Mouse (Mus musculus): Measurements from ENCODE around the gene Yjefn3. TPM values are rescaled to one million over a fixed set of nuclear protein-coding genes. Genes with fewer than 3 reads are reported as not detected.
A peak's percentile ranks its signal among the peaks of the same experiment; 100 is the strongest.

The Yjefn3 gene
- polyA plus RNA-seq, 1 experiment from 2014 or later = 8.4 TPM

DNA sequence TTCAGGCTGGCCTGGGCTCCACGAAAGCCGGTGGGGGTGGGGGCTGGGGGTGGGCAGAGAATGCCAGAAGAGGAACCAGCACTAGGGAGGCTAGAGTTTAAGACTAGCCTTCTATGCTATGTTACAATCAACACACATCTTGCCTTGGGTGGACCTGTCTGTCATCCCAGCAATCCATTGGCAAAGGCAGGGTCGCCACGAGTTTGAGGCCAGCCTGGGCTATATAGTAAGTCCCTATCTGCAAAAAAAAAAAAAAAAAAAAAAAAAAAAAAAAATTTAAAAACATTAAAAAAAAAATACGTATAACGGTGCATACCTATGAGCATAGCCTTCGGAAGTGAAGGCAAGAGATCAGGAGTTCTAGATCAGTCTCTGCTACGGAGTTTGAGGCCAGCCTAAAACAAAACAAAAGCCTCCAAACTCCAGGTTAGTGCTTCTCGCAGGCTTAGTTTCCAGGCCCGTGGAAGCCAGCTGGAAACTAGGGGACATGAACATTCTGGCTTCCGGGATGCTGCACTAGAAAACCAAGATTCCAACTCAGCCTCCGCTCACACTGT lies 1.5 kb downstream of the Yjefn3 start:
- no peaks in the 10 kb centered on the region for H3K9me3 ChIP-seq (ENCODE audit: control insufficient read depth, low read length)
- 0 out of 2 replicates have a peak, but pooled peaks cover 8% of the 10 kb centered on the region for H3K36me3 ChIP-seq (ENCODE audit: control insufficient read depth, insufficient read depth, low read length)
- H3K9ac ChIP-seq (replicated peaks; ENCODE audit: low read length) = peak overlapping the region; percentile 62
- peak overlapping the region; percentile 96 for H3K4me2 ChIP-seq (ENCODE audit: low read length)
- peak overlapping the region; percentile 57 for H3K4me3 ChIP-seq (replicated peaks; ENCODE audit: low read depth, low read length)
- H3K27ac ChIP-seq (replicated peaks; ENCODE audit: low read depth, low read length) = peak overlapping the region; percentile 81
- H3K27me3 ChIP-seq (ENCODE audit: control insufficient read depth, insufficient read depth, low read length) = no peaks in the 10 kb centered on the region
- 18% methylated on average over 12 of the region's 12 CpGs for WGBS
- no peak for ATAC-seq (ENCODE audit: low FRiP score, low TSS enrichment)
- no peak for DNase-seq
- peaks cover 27% of the 10 kb centered on the region for H3K4me1 ChIP-seq (ENCODE audit: control insufficient read depth, insufficient read depth, low read length)

DNA sequence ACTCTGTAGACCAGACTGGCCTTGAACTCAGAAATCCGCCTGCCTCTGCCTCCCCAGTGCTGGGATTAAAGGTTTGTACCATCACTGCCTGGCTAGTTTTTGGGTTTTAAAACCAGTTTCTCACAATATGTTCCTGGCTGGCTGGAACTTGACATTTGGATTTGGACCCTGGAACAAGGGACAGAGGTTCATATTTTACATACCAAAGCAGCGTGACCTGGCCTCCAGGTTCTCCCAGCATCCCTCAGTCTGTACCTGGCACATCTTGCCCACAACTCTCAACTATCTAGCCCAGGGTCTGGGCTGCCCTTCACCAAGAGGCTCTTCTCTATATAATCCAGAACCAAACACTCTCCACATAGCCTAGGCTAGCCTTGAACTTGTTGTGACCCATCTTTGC lies 2.6 kb downstream of the Yjefn3 start:
- peak overlapping the region; percentile 96; the same call in 1 of the 2 replicates for H3K4me2 ChIP-seq (ENCODE audit: low read length)
- DNase-seq = no peak
- peaks cover 11% of the 10 kb centered on the region; the same call in 1 of the 2 replicates for H3K36me3 ChIP-seq (ENCODE audit: control insufficient read depth, insufficient read depth, low read length)
- H3K27me3 ChIP-seq (ENCODE audit: control insufficient read depth, insufficient read depth, low read length) = no peaks in the 10 kb centered on the region
- H3K27ac ChIP-seq (replicated peaks; ENCODE audit: low read depth, low read length) = no peak overlapping the region
- no peaks in the 10 kb centered on the region for H3K9me3 ChIP-seq (ENCODE audit: control insufficient read depth, low read length)
- peaks cover 30% of the 10 kb centered on the region for H3K4me1 ChIP-seq (ENCODE audit: control insufficient read depth, insufficient read depth, low read length)
- no peak for ATAC-seq (ENCODE audit: low FRiP score, low TSS enrichment)
- WGBS = 98% methylated on average over 2 of the region's 2 CpGs
- no peak overlapping the region for H3K9ac ChIP-seq (replicated peaks; ENCODE audit: low read length)
- no peak overlapping the region for H3K4me3 ChIP-seq (replicated peaks; ENCODE audit: low read depth, low read length)

DNA sequence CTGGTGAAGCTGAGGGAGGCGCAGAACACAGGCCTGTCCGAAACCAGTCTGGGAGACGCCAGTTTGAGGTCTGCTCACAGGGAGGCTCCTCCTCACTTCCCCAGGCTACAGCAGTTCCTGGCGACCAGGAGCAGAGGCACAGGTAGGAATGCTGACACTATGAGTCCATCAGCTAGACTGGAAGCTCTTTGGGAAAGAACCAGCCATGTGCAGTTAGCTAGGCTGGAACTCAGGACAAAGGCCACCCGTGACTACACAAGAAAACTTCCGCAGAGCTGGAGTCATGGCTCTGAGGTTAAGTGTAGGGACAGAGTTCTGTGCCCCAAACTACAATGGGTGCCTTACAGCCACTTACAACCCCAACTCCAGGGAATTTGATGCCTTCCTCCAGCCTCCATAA lies 4.7 kb downstream of the Yjefn3 start:
- no peak for DNase-seq
- peaks cover 27% of the 10 kb centered on the region for H3K36me3 ChIP-seq (ENCODE audit: control insufficient read depth, insufficient read depth, low read length)
- H3K9me3 ChIP-seq (ENCODE audit: control insufficient read depth, low read length) = no peaks in the 10 kb centered on the region
- H3K4me3 ChIP-seq (replicated peaks; ENCODE audit: low read depth, low read length) = no peak overlapping the region
- H3K27ac ChIP-seq (replicated peaks; ENCODE audit: low read depth, low read length) = no peak overlapping the region
- no peaks in the 10 kb centered on the region for H3K27me3 ChIP-seq (ENCODE audit: control insufficient read depth, insufficient read depth, low read length)
- H3K4me2 ChIP-seq (ENCODE audit: low read length) = no peak overlapping the region
- peaks cover 26% of the 10 kb centered on the region for H3K4me1 ChIP-seq (ENCODE audit: control insufficient read depth, insufficient read depth, low read length)
- no peak overlapping the region for H3K9ac ChIP-seq (replicated peaks; ENCODE audit: low read length)
- 89% methylated on average over 6 of the region's 6 CpGs for WGBS
- ATAC-seq (ENCODE audit: low FRiP score, low TSS enrichment) = no peak

DNA sequence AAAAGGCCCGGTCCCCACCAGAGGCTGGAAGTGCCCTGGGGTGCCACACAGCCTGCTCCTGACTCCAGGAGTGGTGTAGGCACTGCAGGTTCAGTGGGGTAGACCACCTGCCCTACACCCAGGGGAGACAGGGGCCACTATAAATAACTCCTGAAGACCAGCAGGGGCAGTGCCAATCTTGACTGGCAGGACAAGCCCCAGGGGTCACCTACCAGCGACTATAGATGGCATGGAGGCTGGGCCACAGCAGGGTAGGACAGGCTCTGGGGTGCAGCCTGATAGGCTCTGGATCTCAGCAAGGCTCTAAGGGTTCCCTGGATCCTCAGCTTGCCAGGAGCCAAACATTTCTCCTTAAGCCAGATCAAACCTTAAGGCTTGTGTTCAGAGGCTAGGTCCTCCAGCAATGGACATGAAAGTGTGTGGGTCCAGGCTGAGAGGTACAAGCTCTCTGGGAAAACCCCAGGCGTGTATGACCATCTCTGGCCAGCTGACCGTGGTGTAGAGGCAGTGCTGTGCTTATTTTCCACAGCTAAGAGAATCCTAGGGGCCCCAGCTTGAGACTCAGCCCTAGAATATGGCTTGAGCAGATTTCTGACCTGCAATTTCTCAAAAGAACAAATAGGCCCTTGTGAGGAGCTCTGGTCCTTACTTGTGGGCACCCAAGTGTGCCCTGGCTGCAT lies 6.6 kb downstream of the Yjefn3 start:
- no peak overlapping the region for H3K4me2 ChIP-seq (ENCODE audit: low read length)
- H3K27me3 ChIP-seq (ENCODE audit: control insufficient read depth, insufficient read depth, low read length) = 0 out of 2 replicates have a peak, but pooled peaks cover under 1% of the 10 kb centered on the region
- DNase-seq = no peak
- no peak overlapping the region for H3K27ac ChIP-seq (replicated peaks; ENCODE audit: low read depth, low read length)
- H3K9me3 ChIP-seq (ENCODE audit: control insufficient read depth, low read length) = no peaks in the 10 kb centered on the region
- peaks cover 31% of the 10 kb centered on the region for H3K36me3 ChIP-seq (ENCODE audit: control insufficient read depth, insufficient read depth, low read length)
- ATAC-seq (ENCODE audit: low FRiP score, low TSS enrichment) = no peak
- WGBS = 74% methylated on average over 4 of the region's 4 CpGs
- no peak overlapping the region for H3K4me3 ChIP-seq (replicated peaks; ENCODE audit: low read depth, low read length)
- peaks cover 24% of the 10 kb centered on the region for H3K4me1 ChIP-seq (ENCODE audit: control insufficient read depth, insufficient read depth, low read length)
- H3K9ac ChIP-seq (replicated peaks; ENCODE audit: low read length) = peak overlapping the region; percentile 31; the same call in 1 of the 2 replicates

DNA sequence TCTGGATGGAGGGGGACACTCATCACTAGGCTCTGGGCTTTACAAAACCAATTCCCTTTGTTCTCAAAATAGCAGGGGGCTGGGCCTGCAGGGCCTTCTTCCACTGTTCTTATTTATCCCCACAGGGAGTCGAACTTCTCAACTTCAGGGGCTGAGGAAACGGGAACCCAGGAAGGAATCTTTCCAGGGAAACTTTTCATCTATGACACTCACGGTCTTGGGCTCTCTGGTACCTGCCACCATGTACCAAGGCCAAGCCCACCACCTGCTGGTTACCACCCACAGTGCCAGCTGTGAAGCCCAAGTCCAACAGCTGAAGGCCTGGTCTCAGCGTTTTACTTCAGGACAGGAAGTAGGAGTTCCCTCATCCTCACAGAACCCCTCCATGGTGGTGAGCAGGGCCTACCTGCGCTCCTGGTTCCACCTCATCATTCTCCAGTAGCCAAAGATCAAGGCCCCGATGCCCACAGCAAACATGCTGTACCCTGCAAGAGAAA lies 7.6 kb downstream of the Yjefn3 start:
- Histone ChIP-seq H3K9ac (replicated peaks; ENCODE audit: low read length) (no peak overlapping the region), H3K27ac (replicated peaks; ENCODE audit: low read depth, low read length) (no peak overlapping the region), H3K4me2 (ENCODE audit: low read length) (no peak overlapping the region), H3K27me3 (ENCODE audit: control insufficient read depth, insufficient read depth, low read length) (peaks cover 10% of the 10 kb centered on the region; the same call in 1 of the 2 replicates), H3K4me3 (replicated peaks; ENCODE audit: low read depth, low read length) (no peak overlapping the region), H3K9me3 (ENCODE audit: control insufficient read depth, low read length) (no peaks in the 10 kb centered on the region), H3K36me3 (ENCODE audit: control insufficient read depth, insufficient read depth, low read length) (peaks cover 31% of the 10 kb centered on the region), H3K4me1 (ENCODE audit: control insufficient read depth, insufficient read depth, low read length) (peaks cover 16% of the 10 kb centered on the region; the same call in 1 of the 2 replicates)
- 48% methylated on average over 6 of the region's 6 CpGs for WGBS
- no peak for DNase-seq
- ATAC-seq (ENCODE audit: low FRiP score, low TSS enrichment) = no peak

DNA sequence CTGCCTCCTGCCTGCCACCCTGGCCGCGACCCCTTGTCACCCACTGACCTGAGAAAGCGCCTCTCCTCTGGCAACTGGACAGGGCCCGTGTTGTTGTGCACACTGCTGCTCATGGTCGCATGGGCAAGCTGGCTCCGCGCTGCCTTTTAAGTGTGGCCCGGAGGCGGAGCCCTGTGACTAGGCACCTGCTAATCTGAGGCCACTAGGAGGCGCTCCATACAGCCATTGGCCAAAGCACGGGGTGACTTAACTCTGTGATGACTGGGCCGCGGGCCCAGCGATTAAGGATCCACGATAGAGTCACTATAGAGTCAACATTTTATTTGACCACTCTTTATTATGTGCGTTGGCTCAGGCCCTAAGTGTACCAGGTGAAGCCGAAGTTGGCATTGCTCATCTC lies 8.6 kb downstream of the Yjefn3 start:
- Histone ChIP-seq H3K27ac (replicated peaks; ENCODE audit: low read depth, low read length) (no peak overlapping the region), H3K36me3 (ENCODE audit: control insufficient read depth, insufficient read depth, low read length) (peaks cover 31% of the 10 kb centered on the region), H3K9me3 (ENCODE audit: control insufficient read depth, low read length) (no peaks in the 10 kb centered on the region), H3K4me3 (replicated peaks; ENCODE audit: low read depth, low read length) (no peak overlapping the region), H3K4me2 (ENCODE audit: low read length) (no peak overlapping the region), H3K4me1 (ENCODE audit: control insufficient read depth, insufficient read depth, low read length) (peaks cover 19% of the 10 kb centered on the region; the same call in 1 of the 2 replicates), H3K9ac (replicated peaks; ENCODE audit: low read length) (no peak overlapping the region), H3K27me3 (ENCODE audit: control insufficient read depth, insufficient read depth, low read length) (peaks cover 20% of the 10 kb centered on the region)
- no peak for ATAC-seq (ENCODE audit: low FRiP score, low TSS enrichment)
- WGBS = 27% methylated on average over 17 of the region's 17 CpGs
- peak; percentile 77 for DNase-seq

DNA sequence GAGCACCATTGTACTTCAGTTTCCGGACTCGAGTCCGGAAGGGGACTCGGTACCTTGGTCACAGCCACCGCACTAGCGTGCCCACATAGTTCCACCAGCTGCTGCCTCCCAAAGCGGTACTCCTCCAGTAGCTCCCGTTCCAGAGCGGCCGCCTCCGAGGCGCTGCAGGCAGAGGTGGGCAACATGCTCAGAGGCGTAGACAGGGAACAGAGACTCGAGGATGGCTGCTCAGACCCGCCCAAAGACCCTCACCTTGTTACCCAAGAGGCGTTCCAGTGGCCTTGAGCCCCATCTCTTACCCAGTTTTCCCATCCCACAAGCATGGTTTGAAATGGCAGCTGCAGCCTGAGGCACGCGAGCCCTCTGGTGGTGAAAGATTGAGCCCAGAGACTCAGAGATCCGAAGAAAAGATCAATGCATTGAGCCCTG lies 11.7 kb downstream of the Yjefn3 start:
- 0 out of 2 replicates have a peak overlapping the region, but pooled peaks have one; percentile 7 for H3K9ac ChIP-seq (replicated peaks; ENCODE audit: low read length)
- H3K27me3 ChIP-seq (ENCODE audit: control insufficient read depth, insufficient read depth, low read length) = peaks cover 50% of the 10 kb centered on the region
- H3K27ac ChIP-seq (replicated peaks; ENCODE audit: low read depth, low read length) = no peak overlapping the region
- H3K4me2 ChIP-seq (ENCODE audit: low read length) = peak overlapping the region; percentile 28; the same call in 1 of the 2 replicates
- H3K4me1 ChIP-seq (ENCODE audit: control insufficient read depth, insufficient read depth, low read length) = peaks cover 28% of the 10 kb centered on the region; the same call in 1 of the 2 replicates
- peaks cover 23% of the 10 kb centered on the region for H3K36me3 ChIP-seq (ENCODE audit: control insufficient read depth, insufficient read depth, low read length)
- ATAC-seq (ENCODE audit: low FRiP score, low TSS enrichment) (no peak), DNase-seq (peak; percentile 85)
- 37% methylated on average over 19 of the region's 19 CpGs for WGBS
- no peaks in the 10 kb centered on the region for H3K9me3 ChIP-seq (ENCODE audit: control insufficient read depth, low read length)
- no peak overlapping the region for H3K4me3 ChIP-seq (replicated peaks; ENCODE audit: low read depth, low read length)

DNA sequence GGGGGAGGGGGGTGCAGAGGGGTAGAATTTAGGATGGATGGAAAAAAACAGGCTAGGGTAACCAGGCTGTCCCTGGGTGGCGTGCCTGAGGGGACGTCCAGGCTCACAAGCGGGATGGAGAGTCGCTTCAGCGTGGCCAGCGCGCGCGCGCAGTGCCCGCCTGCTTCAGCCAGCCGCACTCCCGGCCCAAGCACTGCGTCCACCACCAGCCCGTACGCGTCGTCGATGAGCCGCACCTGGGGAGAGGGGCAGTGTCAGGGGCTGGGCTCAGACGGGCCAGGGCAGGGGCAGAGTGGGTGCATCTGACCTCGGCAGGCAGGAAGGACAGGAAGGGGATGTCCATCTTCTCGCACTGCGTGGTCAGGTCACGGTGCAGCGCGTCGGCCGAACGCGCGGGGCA lies 13.6 kb downstream of the Yjefn3 start:
- H3K4me3 ChIP-seq (replicated peaks; ENCODE audit: low read depth, low read length) = peak overlapping the region; percentile 22
- WGBS = 4% methylated on average over 32 of the region's 32 CpGs
- H3K9ac ChIP-seq (replicated peaks; ENCODE audit: low read length) = no peak overlapping the region
- DNase-seq (peak; percentile 54), ATAC-seq (ENCODE audit: low FRiP score, low TSS enrichment) (no peak)
- H3K27ac ChIP-seq (replicated peaks; ENCODE audit: low read depth, low read length) = no peak overlapping the region
- H3K9me3 ChIP-seq (ENCODE audit: control insufficient read depth, low read length) = no peaks in the 10 kb centered on the region
- H3K36me3 ChIP-seq (ENCODE audit: control insufficient read depth, insufficient read depth, low read length) = peaks cover 12% of the 10 kb centered on the region; the same call in 1 of the 2 replicates
- H3K4me1 ChIP-seq (ENCODE audit: control insufficient read depth, insufficient read depth, low read length) = peaks cover 24% of the 10 kb centered on the region; the same call in 1 of the 2 replicates
- H3K27me3 ChIP-seq (ENCODE audit: control insufficient read depth, insufficient read depth, low read length) = peaks cover 70% of the 10 kb centered on the region
- peak overlapping the region; percentile 35 for H3K4me2 ChIP-seq (ENCODE audit: low read length)
